Mouse (Mus musculus) CH12.LX (cell line): Measurements from ENCODE around the gene Dlgap1. TPM values are rescaled to one million over a fixed set of nuclear protein-coding genes. Genes with fewer than 3 reads are reported as not detected.

Experiments
- DNase-seq: peaks from one replicate; pipeline ENCODE4 v3.0.0-alpha.2; 2013; ENCODE audit errors: extremely low read depth
- H3K27ac ChIP-seq: 2 replicates; pipeline ENCODE4 v1.5.1; 2012; ENCODE audit warnings: low read depth, mild to moderate bottlenecking, control low read depth, moderate library complexity; ENCODE audit not compliant: insufficient read depth
- H3K27me3 ChIP-seq: replicated peaks from 2 replicates; pipeline ENCODE3; 2012; ENCODE audit warnings: inconsistent platforms
- H3K36me3 ChIP-seq, 2 experiments: replicated peaks in 1 of 2; 2 replicates each; pipeline versions ENCODE3 to v1.6.1; 2012; ENCODE audit warnings: inconsistent platforms in 1 of 2, low read length in 1 of 2, mild to moderate bottlenecking in 1 of 2, mixed read lengths in 1 of 2, moderate library complexity in 1 of 2; ENCODE audit not compliant: control insufficient read depth in 1 of 2, insufficient read depth in 1 of 2
- H3K4me1 ChIP-seq, 2 experiments: 2 replicates each; pipeline ENCODE4 v1.6.1; 2012; ENCODE audit warnings: inconsistent platforms in 1 of 2, moderate library complexity in 1 of 2; ENCODE audit not compliant: insufficient read depth in 2 of 2, control insufficient read depth in 1 of 2
- H3K4me2 ChIP-seq: 2 replicates; pipeline ENCODE4 v1.6.1; 2012; ENCODE audit warnings: low read depth, mild to moderate bottlenecking, control low read depth; ENCODE audit not compliant: poor library complexity, insufficient read depth, severe bottlenecking
- H3K4me3 ChIP-seq, 3 experiments: fragments of 150-350 bp in 1 of 3; sonication (generic) in 1 of 3; replicated peaks in 1 of 3; 2 replicates each; pipeline versions ENCODE3 to v1.5.1; 2011 to 2012; ENCODE audit warnings: low read depth in 2 of 3, low read length in 2 of 3, mild to moderate bottlenecking in 2 of 3, moderate library complexity in 2 of 3, control low read depth in 1 of 3, improper control_type of control experiment in 1 of 3, inconsistent platforms in 1 of 3, mixed read lengths in 1 of 3; ENCODE audit not compliant: poor library complexity in 1 of 3
- H3K79me2 ChIP-seq: replicated peaks from 2 replicates; pipeline ENCODE4 v1.6.1; 2012; ENCODE audit warnings: mild to moderate bottlenecking, moderate library complexity; ENCODE audit not compliant: control insufficient read depth, poor library complexity, insufficient read depth, severe bottlenecking; ENCODE audit errors: extremely low read depth
- H3K9ac ChIP-seq: 2 replicates; pipeline ENCODE4 v1.6.1; 2012; ENCODE audit warnings: low read depth, mild to moderate bottlenecking, control low read depth, moderate library complexity; ENCODE audit not compliant: insufficient read depth
- H3K9me3 ChIP-seq: replicated peaks from 2 replicates; pipeline ENCODE3; 2012; ENCODE audit warnings: low read length, inconsistent platforms, mixed read lengths
- BHLHE40 ChIP-seq: IDR thresholded peaks from 2 replicates; pipeline ENCODE4 v1.6.1; 2011; ENCODE audit warnings: mild to moderate bottlenecking, low read depth, low read length, improper control_type of control experiment
- CHD1 ChIP-seq: IDR thresholded peaks from 2 replicates; pipeline ENCODE4 v1.6.1; 2012; ENCODE audit warnings: low read depth, low read length, improper control_type of control experiment, inconsistent platforms
- CHD2 ChIP-seq: IDR thresholded peaks from 2 replicates; pipeline ENCODE4 v1.6.1; 2011; ENCODE audit warnings: low read length, improper control_type of control experiment
- E2F4 ChIP-seq: IDR thresholded peaks from 2 replicates; pipeline ENCODE4 v1.6.1; 2011; ENCODE audit warnings: low read depth, low read length, improper control_type of control experiment; ENCODE audit not compliant: insufficient replicate concordance
- ELF1 ChIP-seq: IDR thresholded peaks from 2 replicates; pipeline ENCODE4 v1.6.1; 2014; ENCODE audit warnings: low read depth, mild to moderate bottlenecking, inconsistent platforms, low read length, improper control_type of control experiment
- ETS1 ChIP-seq: conservative IDR thresholded peaks from 2 replicates; pipeline ENCODE4 v1.6.1; 2012; ENCODE audit warnings: low read depth, mild to moderate bottlenecking, inconsistent platforms, low read length, improper control_type of control experiment, moderate library complexity
- IRF4 ChIP-seq: IDR thresholded peaks from 2 replicates; pipeline ENCODE4 v1.6.1; 2014; ENCODE audit warnings: low read depth, mild to moderate bottlenecking, inconsistent platforms, low read length, improper control_type of control experiment
- JUND ChIP-seq: conservative IDR thresholded peaks from 2 replicates; pipeline ENCODE4 v1.6.1; 2011; ENCODE audit warnings: low read depth, low read length, improper control_type of control experiment
- KAT2A ChIP-seq: IDR thresholded peaks from 2 replicates; pipeline ENCODE4 v1.6.1; 2012; ENCODE audit warnings: low read length, improper control_type of control experiment, inconsistent platforms; ENCODE audit not compliant: insufficient replicate concordance
- MAFK ChIP-seq: IDR thresholded peaks from 2 replicates; pipeline ENCODE4 v1.6.1; 2011; ENCODE audit warnings: low read length, improper control_type of control experiment; ENCODE audit not compliant: insufficient replicate concordance
- MAX ChIP-seq: IDR thresholded peaks from 2 replicates; pipeline ENCODE4 v1.6.1; 2011; ENCODE audit warnings: low read length, improper control_type of control experiment
- MAZ ChIP-seq: IDR thresholded peaks from 2 replicates; pipeline ENCODE4 v1.6.1; 2012; ENCODE audit warnings: low read depth, mild to moderate bottlenecking, inconsistent platforms, low read length, improper control_type of control experiment, moderate library complexity
- MXI1 ChIP-seq: IDR thresholded peaks from 2 replicates; pipeline ENCODE4 v1.6.1; 2011; ENCODE audit warnings: mild to moderate bottlenecking, low read depth, low read length, improper control_type of control experiment
- NELFE ChIP-seq: IDR thresholded peaks from 2 replicates; pipeline ENCODE4 v1.6.1; 2011; ENCODE audit warnings: low read depth, low read length, improper control_type of control experiment
- POLR2A ChIP-seq: IDR thresholded peaks from 2 replicates; pipeline ENCODE4 v1.6.1; 2011; ENCODE audit warnings: low read depth, mild to moderate bottlenecking, improper control_type of control experiment, low read length
- SIN3A ChIP-seq: IDR thresholded peaks from 2 replicates; pipeline ENCODE4 v1.6.1; 2012; ENCODE audit warnings: low read length, improper control_type of control experiment, inconsistent platforms
- SMC3 ChIP-seq: IDR thresholded peaks from 2 replicates; pipeline ENCODE4 v1.6.1; 2011; ENCODE audit warnings: low read depth, low read length, improper control_type of control experiment
- TCF12 ChIP-seq: IDR thresholded peaks from 2 replicates; pipeline ENCODE4 v1.6.1; 2014; ENCODE audit warnings: low read depth, mild to moderate bottlenecking, inconsistent platforms, low read length, improper control_type of control experiment
- USF1 ChIP-seq: IDR thresholded peaks from 2 replicates; pipeline ENCODE4 v1.6.1; 2014; ENCODE audit warnings: low read depth, mild to moderate bottlenecking, inconsistent platforms, low read length, improper control_type of control experiment
- ZC3H11A ChIP-seq: IDR thresholded peaks from 2 replicates; pipeline ENCODE4 v1.6.1; 2012; ENCODE audit warnings: low read depth, mild to moderate bottlenecking, inconsistent platforms, low read length, improper control_type of control experiment
- ZKSCAN1 ChIP-seq: IDR thresholded peaks from 2 replicates; pipeline ENCODE4 v1.6.1; 2012; ENCODE audit warnings: low read depth, inconsistent platforms, low read length, improper control_type of control experiment, borderline replicate concordance
- ZMIZ1 ChIP-seq: IDR thresholded peaks from 2 replicates; pipeline ENCODE4 v1.6.1; 2012; ENCODE audit warnings: low read depth, mild to moderate bottlenecking, inconsistent platforms, low read length, improper control_type of control experiment
- dilution Hi-C: fragments of 300-500 bp; cut with MboI; formaldehyde crosslinking; loops from 2 replicates; pipeline ENCODE4 v1.14.3; 2020; ENCODE audit warnings: low sequenced_read_pairs; ENCODE audit not compliant: extremely low pct_unique_long_range_greater_than_20kb, extremely low pct_ligation_motif_present
- in situ Hi-C: fragments of 300-500 bp; cut with MboI; formaldehyde crosslinking; loops from 3 replicates; pipeline ENCODE4 v1.14.3; 2019; ENCODE audit warnings: low sequenced_read_pairs, low pct_ligation_motif_present, low pct_unique_long_range_greater_than_20kb, mixed read lengths
- polyA plus RNA-seq: library from polyadenylated mRNA; unstranded; fragments of >175 nt; gene quantifications from 2 replicates; pipeline ENCODE4 v1.2.1, GENCODE M21; 2012; ENCODE audit warnings: low read depth; ENCODE audit not compliant: insufficient read length
- total RNA-seq, 2 experiments: library from RNA; depleted of rRNA; stranded (reverse); fragments of 300-350 nt in 1 of 2; fragments of >200 nt in 1 of 2; gene quantifications; 2 replicates each; pipeline ENCODE4 v1.2.3; 2012 to 2014

The Dlgap1 gene
- total and polyA plus RNA-seq, 3 experiments = 0.51 to 2.7 (median 1.2) TPM

GRCm38 (mm10) chr17:70020376-70020775 is 51.5 kb downstream of the Dlgap1 start:
- no peak for TF ChIP-seq IRF4
- TF ChIP-seq CHD1 = no peak
- TF ChIP-seq BHLHE40 = no peak
- TF ChIP-seq ZC3H11A = no peak
- no peak for TF ChIP-seq POLR2A
- Histone ChIP-seq H3K4me3 (no peak overlapping the region), H3K36me3 (no peaks in the 10 kb centered on the region), H3K9ac (no peak overlapping the region), H3K27ac (no peak overlapping the region), H3K9me3 (peaks cover 39% of the 10 kb centered on the region), H3K79me2 (no peaks in the 10 kb centered on the region), H3K4me2 (no peak overlapping the region), H3K4me1 (no peaks in the 10 kb centered on the region), H3K27me3 (no peaks in the 10 kb centered on the region)
- in situ Hi-C loops (no loop called here), dilution Hi-C loops (no loop called here)
- no peak for DNase-seq

- in situ Hi-C loops (no loop called here), dilution Hi-C loops (no loop called here)
- TF ChIP-seq E2F4 (no peak), MAFK (no peak), SMC3 (no peak), ZMIZ1 (no peak), ZKSCAN1 (no peak), MAZ (no peak), CHD2 (no peak), POLR2A (no peak), USF1 (no peak), NELFE (no peak), MXI1 (no peak), KAT2A (no peak), SIN3A (no peak), MAX (no peak), TCF12 (no peak), JUND (no peak), ETS1 (no peak), ELF1 (no peak)
- H3K27me3 ChIP-seq = no peaks in the 10 kb centered on the region
- no peak overlapping the region for H3K9ac ChIP-seq
- H3K27ac ChIP-seq = no peak overlapping the region
- no peak for DNase-seq
- H3K4me3 ChIP-seq = no peak overlapping the region
- H3K79me2 ChIP-seq = no peaks in the 10 kb centered on the region
- no peaks in the 10 kb centered on the region for H3K4me1 ChIP-seq
- H3K9me3 ChIP-seq = peaks cover 39% of the 10 kb centered on the region
- H3K36me3 ChIP-seq = no peaks in the 10 kb centered on the region
- H3K4me2 ChIP-seq = no peak overlapping the region
Observed at GRCm38 (mm10) chr17:70022618-70023017, 53.7 kb downstream of the Dlgap1 start.
